Mouse (Mus musculus) heart, postnatal 0 days (tissue): ENCODE data around the gene Tet1.

ENCODE experiments used
- CTCF ChIP-seq: IDR thresholded peaks from 2 replicates; pipeline ENCODE4 v1.5.1; 2016; ENCODE audit warnings: antibody characterized with exemption, control low read depth, low read depth
- EP300 ChIP-seq: IDR thresholded peaks from 2 replicates; pipeline ENCODE4 v1.6.1; 2016; ENCODE audit warnings: antibody characterized with exemption, low read depth

DNA sequence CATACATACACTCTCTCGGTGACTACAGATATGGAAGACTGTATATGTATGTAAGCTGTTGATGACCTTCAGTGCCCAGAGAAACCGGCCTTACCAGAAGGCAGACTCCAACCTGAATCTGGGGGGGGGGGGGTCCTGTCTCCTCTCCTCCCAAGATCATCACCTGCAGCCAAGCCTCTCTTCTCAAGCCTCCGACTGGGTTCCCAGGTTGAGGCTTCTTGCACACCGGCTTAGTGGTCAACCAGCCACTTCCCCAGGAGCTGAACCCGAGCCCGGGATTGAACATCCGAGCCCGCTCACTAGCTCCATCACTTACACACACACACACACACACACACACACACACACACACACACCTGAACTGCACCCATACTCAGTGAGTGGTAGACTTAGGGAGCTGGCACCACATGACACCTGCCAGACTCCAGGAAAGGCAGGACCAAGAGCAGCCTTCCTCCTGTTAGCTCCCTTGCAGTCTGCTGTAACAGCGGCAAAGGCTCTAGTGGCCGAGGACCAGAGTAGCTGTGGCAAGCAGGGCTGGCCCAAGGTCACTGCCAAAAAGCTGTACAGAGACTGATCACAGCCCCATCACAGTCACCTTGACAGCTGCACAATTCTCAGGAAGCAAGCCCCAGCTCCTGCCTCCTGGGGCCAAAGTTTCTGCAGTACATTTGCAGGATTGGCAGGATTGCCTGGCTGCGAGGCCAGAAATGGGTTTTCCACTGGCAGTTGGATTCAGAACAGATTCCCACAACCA is 42.6 kb downstream of the Tet1 start:
- no peak for TF ChIP-seq EP300
- no peak for TF ChIP-seq CTCF
